Mouse (Mus musculus) lung, postnatal 0 days (tissue): Measurements from ENCODE around the gene Gm13278. TPM values are rescaled to one million over a fixed set of nuclear protein-coding genes. Genes with fewer than 3 reads are reported as not detected.
A peak's percentile ranks its signal among the peaks of the same experiment; 100 is the strongest.
"Not testable (repeated sequence)": the region's sequence is repeated elsewhere in the genome, so short reads cannot be mapped to it uniquely, and the experiment has no call there.

Experiments used
- ATAC-seq: fragments of 200-750 bp; cut with Nextera tagmentation; 2 replicates; pipeline ENCODE4 v1.8.0; 2017; ENCODE audit warnings: moderate library complexity
- DNase-seq: peaks from one replicate; pipeline ENCODE4 v3.0.0-alpha.2; 2016; ENCODE audit warnings: low spot score
- H3K27ac ChIP-seq: fragments of 300-500 bp; sonication (generic); 2 replicates; pipeline ENCODE4 v1.5.1; 2014; ENCODE audit warnings: antibody characterized with exemption, mild to moderate bottlenecking, low read length, mixed read lengths
- H3K27me3 ChIP-seq: fragments of 300-500 bp; sonication (generic); replicated peaks from 2 replicates; pipeline ENCODE4 v1.6.1; 2014; ENCODE audit warnings: low read length, mixed read lengths; ENCODE audit not compliant: insufficient read depth
- H3K36me3 ChIP-seq: fragments of 300-500 bp; sonication (generic); 2 replicates; pipeline ENCODE4 v1.6.1; 2014; ENCODE audit warnings: low read length, mixed read lengths; ENCODE audit not compliant: insufficient read depth
- H3K4me1 ChIP-seq: fragments of 300-500 bp; sonication (generic); 2 replicates; pipeline ENCODE4 v1.6.1; 2014; ENCODE audit warnings: antibody characterized with exemption, low read depth, low read length, mixed read lengths; ENCODE audit not compliant: insufficient read depth
- H3K4me2 ChIP-seq: fragments of 300-500 bp; sonication (generic); replicated peaks from 2 replicates; pipeline ENCODE4 v1.6.1; 2014; ENCODE audit warnings: low read depth, mild to moderate bottlenecking, low read length, moderate library complexity, mixed read lengths
- H3K4me3 ChIP-seq: fragments of 300-500 bp; sonication (generic); 2 replicates; pipeline ENCODE4 v1.5.1; 2014; ENCODE audit warnings: low read depth, low read length
- H3K9ac ChIP-seq: fragments of 300-500 bp; sonication (generic); replicated peaks from 2 replicates; pipeline ENCODE4 v1.6.1; 2014; ENCODE audit warnings: low read depth, mild to moderate bottlenecking
- H3K9me3 ChIP-seq: fragments of 300-500 bp; sonication (generic); 2 replicates; pipeline ENCODE4 v1.6.1; 2016; ENCODE audit warnings: low read length, mixed read lengths
- CTCF ChIP-seq: IDR thresholded peaks from 2 replicates; pipeline ENCODE4 v1.5.1; 2016; ENCODE audit warnings: antibody characterized with exemption, mild to moderate bottlenecking
- EP300 ChIP-seq: IDR thresholded peaks from 2 replicates; pipeline ENCODE4 v1.6.1; 2016; ENCODE audit warnings: antibody characterized with exemption, mild to moderate bottlenecking, control low read depth
- WGBS: fragments of 180-500 bp; shearing (Covaris S2); extraction: QIAGEN DNeasy Blood & Tissue Kit; methylation state at CpG from one replicate; pipeline ENCODE4 v1.1.7; 2014; 5-methylcytosine and 5-hydroxymethylcytosine counted together
- polyA plus RNA-seq: library from polyadenylated mRNA; unstranded; fragments of >200 nt; fragmentation: Nextera tagmentation; extraction: Ambion mirVana; gene quantifications from 2 replicates; pipeline ENCODE4 v1.2.1, GENCODE M21; 2015

Gm13278 gene
- polyA plus RNA-seq, 1 experiment from 2014 or later = not detected

GRCm38 (mm10) chr4:88815928-88816327 lies 24.6 kb downstream of the Gm13278 start, which contains the start of gene Ifna7:
Gene Ifna7, plus strand, starts transcription at chr4:88816228.
- Histone ChIP-seq H3K4me1 (no peaks in the 10 kb centered on the region), H3K4me2 (no peak within 1 kb of the TSS), H3K9ac (no peak within 1 kb of the TSS), H3K9me3 (no peaks in the 10 kb centered on the region), H3K27me3 (no peaks in the 10 kb centered on the region), H3K4me3 (no peak within 1 kb of the TSS), H3K36me3 (no peaks in the 10 kb centered on the region), H3K27ac (no peak within 1 kb of the TSS)
- DNase-seq = no peak
- 43% methylated on average over 3 of the region's 3 CpGs for WGBS
- TF ChIP-seq CTCF (no peak), EP300 (no peak)
- ATAC-seq = no peak

GRCm38 (mm10) chr4:88819659-88820058 lies 28.3 kb downstream of the Gm13278 start, which contains the start of gene Ifna11:
Gene Ifna11, plus strand, starts transcription at chr4:88819959.
- H3K4me2 ChIP-seq = no peak within 1 kb of the TSS
- DNase-seq (no peak), ATAC-seq (no peak)
- no peak within 1 kb of the TSS for H3K9ac ChIP-seq
- TF ChIP-seq EP300 = no peak
- TF ChIP-seq CTCF = no peak
- no peak within 1 kb of the TSS for H3K4me3 ChIP-seq
- no peaks in the 10 kb centered on the region for H3K27me3 ChIP-seq
- no peaks in the 10 kb centered on the region for H3K36me3 ChIP-seq
- H3K4me1 ChIP-seq = no peaks in the 10 kb centered on the region
- H3K9me3 ChIP-seq = no peaks in the 10 kb centered on the region
- 81% methylated on average over 1 of the region's 1 CpGs for WGBS
- H3K27ac ChIP-seq = no peak within 1 kb of the TSS

- H3K9me3 ChIP-seq = no peaks in the 10 kb centered on the region
- no peaks in the 10 kb centered on the region for H3K36me3 ChIP-seq
- no peak overlapping the region for H3K9ac ChIP-seq
- DNase-seq = peak; percentile 31
- TF ChIP-seq CTCF (peak; percentile 61), EP300 (no peak)
- no peaks in the 10 kb centered on the region for H3K4me1 ChIP-seq
- no peak overlapping the region for H3K27ac ChIP-seq
- no peaks in the 10 kb centered on the region for H3K27me3 ChIP-seq
- WGBS = 21% methylated on average over 4 of the region's 4 CpGs
- no peak overlapping the region for H3K4me3 ChIP-seq
- no peak for ATAC-seq
- no peak overlapping the region for H3K4me2 ChIP-seq
Measured at GRCm38 (mm10) chr4:88822995-88823394, 31.6 kb downstream of the Gm13278 start.

GRCm38 (mm10) chr4:88827116-88827515 lies 35.8 kb downstream of the Gm13278 start, which contains the start of gene Ifna6:
Gene Ifna6, plus strand, starts transcription at chr4:88827416.
- ATAC-seq, H3K9me3 ChIP-seq, H3K4me1 ChIP-seq, H3K9ac ChIP-seq, H3K36me3 ChIP-seq, H3K4me3 ChIP-seq, H3K27me3 ChIP-seq, DNase-seq, H3K4me2 ChIP-seq, H3K27ac ChIP-seq: not testable (repeated sequence)

- no peaks in the 10 kb centered on the region for H3K4me1 ChIP-seq
- H3K4me3 ChIP-seq = no peak overlapping the region
- ATAC-seq (no peak), DNase-seq (peak; percentile 55)
- no peak overlapping the region for H3K4me2 ChIP-seq
- TF ChIP-seq CTCF (peak; percentile 54), EP300 (no peak)
- no peaks in the 10 kb centered on the region for H3K27me3 ChIP-seq
- no peak overlapping the region for H3K27ac ChIP-seq
- H3K9ac ChIP-seq = no peak overlapping the region
- H3K36me3 ChIP-seq = no peaks in the 10 kb centered on the region
- 22% methylated on average over 4 of the region's 4 CpGs for WGBS
- no peaks in the 10 kb centered on the region for H3K9me3 ChIP-seq
Measured at GRCm38 (mm10) chr4:88830523-88830922, 39.2 kb downstream of the Gm13278 start.

- H3K4me3 ChIP-seq, H3K9me3 ChIP-seq, DNase-seq, H3K27me3 ChIP-seq, H3K4me1 ChIP-seq, H3K9ac ChIP-seq, ATAC-seq, H3K27ac ChIP-seq, H3K4me2 ChIP-seq, H3K36me3 ChIP-seq: not testable (repeated sequence)
- WGBS = 58% methylated on average over 1 of the region's 1 CpGs
Measured at GRCm38 (mm10) chr4:88835225-88835624, 43.9 kb downstream of the Gm13278 start, which contains the start of gene Ifna5. Gene Ifna5, plus strand, starts transcription at chr4:88835525.

GRCm38 (mm10) chr4:88838828-88839227 lies 47.5 kb downstream of the Gm13278 start:
- 35% methylated on average over 3 of the region's 3 CpGs for WGBS
- H3K9ac ChIP-seq = no peak overlapping the region
- H3K4me2 ChIP-seq = no peak overlapping the region
- no peak for TF ChIP-seq EP300
- TF ChIP-seq CTCF = peak; percentile 57
- no peaks in the 10 kb centered on the region for H3K9me3 ChIP-seq
- H3K27me3 ChIP-seq = no peaks in the 10 kb centered on the region
- no peaks in the 10 kb centered on the region for H3K36me3 ChIP-seq
- no peak overlapping the region for H3K27ac ChIP-seq
- H3K4me3 ChIP-seq = no peak overlapping the region
- H3K4me1 ChIP-seq = no peaks in the 10 kb centered on the region
- DNase-seq = peak; percentile 30
- ATAC-seq = no peak
